Mouse (Mus musculus) stomach, postnatal 0 days (tissue): ENCODE data around the gene Sestd1.

Source experiments
- CTCF ChIP-seq: IDR thresholded peaks from 2 replicates; pipeline ENCODE4 v1.5.1; 2016; ENCODE audit warnings: antibody characterized with exemption, low read depth, mild to moderate bottlenecking, moderate library complexity
- EP300 ChIP-seq: optimal IDR thresholded peaks from 2 replicates; pipeline ENCODE3; 2016; ENCODE audit warnings: antibody characterized with exemption

DNA sequence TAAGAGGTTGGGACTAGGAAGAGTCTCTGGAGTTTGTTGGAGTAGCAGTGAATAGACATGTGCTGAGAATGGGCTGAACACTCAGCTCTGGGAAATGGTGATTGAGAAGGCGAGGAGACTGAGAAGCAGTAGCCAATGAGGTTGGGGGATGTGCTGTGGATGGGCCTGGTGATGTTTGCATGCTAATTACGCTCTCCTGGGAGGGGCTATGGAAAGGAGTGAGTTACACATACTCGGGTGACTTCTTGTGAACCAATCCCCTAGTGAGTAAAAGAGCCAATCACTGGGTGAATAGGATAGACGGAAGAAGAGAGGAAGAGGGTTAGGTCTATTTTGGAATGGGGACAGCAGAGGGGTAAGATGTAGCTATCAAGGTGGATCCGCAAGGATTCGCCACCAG lies 9.3 kb upstream of the Sestd1 start:
- no peak for TF ChIP-seq CTCF
- TF ChIP-seq EP300, result no peak
